Mouse (Mus musculus) cerebral cortex, adult 2 months (tissue): ENCODE results near the gene Gdf3.

Experiments
- WGBS: fragments of 180-500 bp; shearing (Covaris S2); methylation state at CpG from one replicate; pipeline ENCODE4 v1.1.7; 2018; 5-methylcytosine and 5-hydroxymethylcytosine counted together

Gene Gdf3

DNA sequence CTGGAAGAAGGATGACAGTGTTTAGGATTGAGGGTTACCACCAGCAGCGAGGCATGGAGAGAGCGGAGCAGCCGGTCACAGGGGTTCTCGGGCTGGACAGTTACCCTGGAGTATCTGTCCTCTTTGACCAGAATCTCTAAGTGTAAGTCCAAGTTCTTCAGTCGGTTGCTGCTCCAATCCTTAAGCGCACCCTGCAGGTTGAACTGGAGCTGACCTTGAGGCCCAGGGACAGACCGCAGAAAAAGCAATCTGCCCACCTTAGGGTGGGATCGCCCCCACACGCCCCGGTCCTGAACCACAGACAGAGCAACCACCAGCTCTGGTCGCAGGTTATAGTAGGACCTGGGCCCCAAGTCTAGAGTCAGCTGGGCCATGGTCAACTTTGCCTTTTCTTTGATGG, 3.2 kb downstream of the Gdf3 start:
- WGBS: 97% methylated on average over 11 of the region's 11 CpGs

DNA sequence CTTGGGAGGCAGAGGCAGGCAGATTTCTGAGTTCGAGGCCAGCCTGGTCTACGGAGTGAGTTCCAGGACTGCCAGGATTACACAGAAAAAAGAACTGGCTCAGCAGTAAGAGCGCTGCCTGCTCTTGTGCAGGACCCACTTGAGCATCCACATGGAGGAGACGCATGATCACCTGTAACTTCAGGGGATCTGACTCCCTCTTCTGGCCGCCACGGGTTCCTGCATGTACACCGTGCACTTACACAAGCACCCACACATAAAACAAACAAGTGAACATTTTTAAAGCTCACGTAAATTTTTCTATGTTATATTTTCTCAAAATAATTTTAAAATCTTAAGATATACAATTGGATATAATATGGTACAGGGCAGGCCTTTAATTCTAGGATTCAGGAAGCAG, 4.4 kb downstream of the Gdf3 start:
- 96% methylated on average over 8 of the region's 8 CpGs for WGBS

DNA sequence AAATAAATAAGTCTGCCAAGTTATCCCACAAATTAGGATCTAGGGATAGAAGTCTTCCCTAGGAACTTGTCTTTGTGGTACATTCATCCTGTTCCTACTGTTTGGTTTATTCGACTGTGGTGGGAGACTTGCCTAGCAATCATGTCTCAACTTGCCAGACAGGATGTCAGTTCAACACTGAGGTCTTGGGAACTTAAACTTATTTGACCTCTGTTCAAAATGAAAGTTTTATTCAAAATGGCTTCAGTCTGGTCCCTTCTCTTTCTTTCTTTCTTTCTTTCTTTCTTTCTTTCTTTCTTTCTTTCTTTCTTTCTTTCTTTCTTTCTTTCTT, 6.9 kb downstream of the Gdf3 start:
- 40% methylated on average over 1 of the region's 1 CpGs for WGBS

DNA sequence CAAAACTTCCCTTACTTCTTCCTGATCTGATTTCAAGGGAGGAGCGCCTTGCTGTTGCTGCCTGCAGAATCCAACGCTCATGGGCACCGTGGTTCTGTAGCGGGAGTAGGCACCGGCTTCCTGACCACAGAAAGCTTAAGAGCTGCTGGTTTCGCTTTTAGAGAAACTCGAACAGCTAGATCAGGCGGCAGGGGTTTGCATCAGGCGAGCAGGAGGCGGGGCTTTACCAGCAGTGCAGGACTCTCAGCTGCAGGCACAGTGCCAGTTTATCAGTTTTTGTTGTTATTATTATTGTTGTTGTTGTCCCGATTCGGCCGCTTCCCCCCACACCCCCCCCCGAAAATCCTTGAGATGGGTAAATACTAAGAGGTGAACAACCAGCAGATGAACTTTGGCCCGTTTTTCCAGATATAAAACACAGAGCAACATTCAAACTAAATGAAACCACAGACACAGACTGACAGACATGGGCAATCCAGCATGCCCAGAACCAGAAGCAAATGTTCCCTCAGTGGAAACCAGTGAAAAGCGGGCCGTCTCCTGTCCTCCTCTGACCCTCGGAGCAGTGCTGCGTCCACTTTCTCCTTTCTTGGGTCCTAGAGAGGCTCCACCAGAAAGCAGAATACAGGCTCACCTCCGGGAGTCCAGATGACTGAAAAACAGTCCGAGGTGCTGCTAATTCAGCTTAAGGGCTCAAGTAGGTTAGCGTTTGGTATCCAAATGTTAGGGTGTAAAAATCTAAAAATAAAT, 7.5 kb downstream of the Gdf3 start, which contains the start of gene Apobec1:
Apobec1 (minus strand) TSS at position 203 of the 750 bp plus-strand sequence.
- WGBS: 5% methylated on average over 22 of the region's 22 CpGs

DNA sequence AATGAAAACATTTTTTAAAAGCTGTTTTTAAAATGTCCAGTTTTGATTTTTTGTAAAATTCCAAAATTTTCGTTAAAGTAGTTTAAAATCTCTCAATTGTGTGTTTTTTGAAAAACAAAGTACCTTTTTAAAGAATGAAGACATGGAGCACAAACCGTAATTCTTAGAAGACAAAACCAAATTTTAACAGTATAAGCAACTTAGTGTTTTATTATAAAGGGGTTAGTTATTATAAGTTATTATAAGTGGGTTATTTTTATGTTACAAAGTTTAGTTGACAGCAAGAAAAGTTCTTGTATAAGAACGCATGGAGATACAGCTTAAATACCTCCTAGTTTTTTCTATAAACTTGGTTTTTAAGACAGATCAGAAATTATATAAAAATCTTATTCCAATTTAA, 8.3 kb downstream of the Gdf3 start:
- WGBS: 81% methylated on average over 3 of the region's 3 CpGs

DNA sequence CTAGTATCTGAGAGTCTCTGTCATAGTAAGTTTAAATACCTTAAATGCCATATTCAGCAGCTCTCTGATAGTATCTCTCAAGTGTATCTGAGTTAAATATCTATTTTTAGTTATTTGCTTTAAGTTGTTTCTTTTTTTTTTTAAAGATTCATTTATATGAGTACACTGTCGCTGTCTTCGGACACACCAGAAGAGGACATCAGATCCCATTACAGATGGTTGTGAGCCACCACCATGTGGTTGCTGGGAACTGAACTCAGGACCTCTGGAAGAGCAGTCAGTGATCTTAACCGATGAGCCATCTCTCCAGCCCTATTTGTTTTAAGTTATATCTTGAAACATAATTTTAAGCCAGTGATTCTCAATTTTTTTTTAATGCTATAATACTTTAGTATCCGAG, 8.9 kb downstream of the Gdf3 start:
- WGBS: 88% methylated on average over 4 of the region's 4 CpGs

DNA sequence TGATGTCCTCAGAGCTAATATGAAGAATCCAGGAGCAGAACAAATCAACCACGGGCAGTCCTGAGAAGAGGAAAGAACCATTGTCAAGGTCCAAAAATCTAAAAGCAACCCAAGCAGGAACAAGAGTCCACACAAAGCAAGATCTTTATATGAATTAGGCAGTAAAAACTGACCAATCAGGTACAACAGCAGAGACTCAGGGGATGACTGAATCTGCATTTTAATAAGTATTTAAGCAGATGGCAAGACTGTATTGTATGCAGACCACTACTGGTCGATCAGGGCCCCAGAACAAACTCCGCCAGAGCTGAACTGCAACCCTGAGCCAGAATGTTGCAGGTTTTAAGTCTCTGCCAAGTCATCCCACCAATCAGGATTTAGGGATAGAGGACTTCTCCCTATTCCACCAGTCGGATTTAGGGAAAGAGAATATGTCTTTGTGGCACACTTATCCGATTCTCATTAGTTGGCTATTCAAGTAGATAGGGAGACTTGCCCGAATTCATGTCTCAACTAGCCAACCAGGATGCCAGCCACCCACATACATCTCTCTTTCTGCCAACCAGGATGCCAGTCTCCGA, 9.7 kb downstream of the Gdf3 start:
- WGBS: 73% methylated on average over 7 of the region's 7 CpGs

DNA sequence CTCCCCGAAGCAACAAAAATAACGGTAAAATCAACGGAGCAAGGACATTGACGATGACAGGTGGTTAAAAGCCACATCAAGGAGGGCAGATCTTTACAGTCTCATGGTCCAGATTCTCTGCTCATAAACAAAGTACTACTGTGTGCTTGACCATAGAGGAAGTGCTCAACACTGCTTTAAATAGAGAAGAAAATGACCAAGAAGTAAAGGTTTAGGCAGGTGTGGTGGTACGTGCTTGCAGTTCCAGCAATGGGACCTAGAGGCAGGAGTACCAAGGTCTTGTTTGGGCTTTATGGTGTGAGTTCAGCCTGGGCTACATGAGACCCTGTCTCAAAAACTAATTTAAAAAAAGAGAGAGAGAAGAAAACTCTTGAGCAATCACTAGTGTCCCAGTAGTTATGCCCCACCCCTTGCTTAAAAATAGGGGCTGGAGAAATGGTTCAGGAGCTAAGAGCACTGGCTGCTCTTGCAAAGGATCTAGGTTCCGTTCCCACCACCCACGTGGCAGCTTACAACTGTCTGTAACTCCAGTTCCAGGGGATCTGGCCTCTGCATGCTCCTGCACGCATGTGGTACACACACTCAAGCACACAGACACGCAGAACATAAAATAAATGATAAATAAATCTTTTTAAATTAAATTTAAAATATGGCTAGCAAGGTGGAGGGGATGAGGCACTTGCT, 10.7 kb downstream of the Gdf3 start:
- 89% methylated on average over 9 of the region's 9 CpGs for WGBS

DNA sequence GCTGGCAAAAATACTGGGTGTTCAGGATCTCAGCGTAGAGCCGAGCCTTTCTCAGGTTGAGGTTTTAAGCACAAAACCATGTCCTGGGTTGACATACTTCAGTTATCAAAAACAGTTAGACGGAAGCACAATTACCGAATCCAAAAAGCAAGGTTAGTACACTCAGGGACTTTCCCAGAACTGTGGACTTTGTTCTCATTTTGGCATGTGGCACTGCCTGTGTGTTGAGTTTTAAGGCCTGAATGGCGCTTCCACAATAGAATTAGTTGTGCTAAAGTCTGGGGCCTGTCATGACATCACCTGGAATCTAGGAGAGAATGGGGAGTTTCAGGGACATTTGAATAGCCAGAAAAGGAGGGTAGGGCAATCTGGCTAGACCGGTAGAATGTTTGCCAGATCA, 11.5 kb downstream of the Gdf3 start:
- 70% methylated on average over 6 of the region's 6 CpGs for WGBS

DNA sequence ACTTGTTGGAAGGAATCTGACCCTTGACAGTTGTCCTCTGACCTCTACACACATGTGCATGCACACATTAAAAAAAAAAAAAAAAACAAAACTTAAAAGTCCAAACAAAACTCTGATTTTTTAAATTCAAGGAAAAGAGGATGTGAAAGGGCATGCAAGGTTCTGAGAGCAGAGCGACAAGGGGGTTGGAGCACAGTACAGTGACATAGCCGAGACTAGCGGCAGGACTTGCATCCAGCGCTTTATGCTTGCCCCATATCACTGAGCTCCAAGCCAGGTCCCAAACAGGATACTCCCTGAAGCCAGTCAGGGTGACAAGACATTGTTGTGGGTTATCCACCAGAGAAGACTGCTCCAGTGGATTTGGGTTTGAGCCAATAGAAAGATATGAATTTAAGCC, 11.9 kb downstream of the Gdf3 start:
- 91% methylated on average over 4 of the region's 4 CpGs for WGBS

DNA sequence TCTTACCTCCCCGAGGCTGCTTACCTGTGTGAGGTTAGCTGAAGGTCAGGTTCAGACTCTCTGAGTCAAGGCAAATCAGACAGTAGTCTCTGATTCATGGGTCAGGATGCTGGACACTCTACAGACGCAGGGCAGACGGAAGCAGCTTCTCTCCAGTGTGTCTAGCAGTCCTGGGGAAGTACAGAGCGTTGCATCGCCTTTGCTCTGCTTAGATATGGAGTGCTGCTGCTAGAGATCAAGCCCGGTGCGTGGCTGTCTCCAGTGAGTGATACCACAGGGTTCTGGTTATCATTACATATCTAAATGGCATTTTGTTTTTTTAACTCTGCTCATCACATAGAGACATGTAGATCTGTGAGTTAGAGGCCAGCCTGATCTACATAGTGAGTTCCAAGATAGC, 13.3 kb downstream of the Gdf3 start:
- 89% methylated on average over 7 of the region's 7 CpGs for whole genome bisulfite sequencing

DNA sequence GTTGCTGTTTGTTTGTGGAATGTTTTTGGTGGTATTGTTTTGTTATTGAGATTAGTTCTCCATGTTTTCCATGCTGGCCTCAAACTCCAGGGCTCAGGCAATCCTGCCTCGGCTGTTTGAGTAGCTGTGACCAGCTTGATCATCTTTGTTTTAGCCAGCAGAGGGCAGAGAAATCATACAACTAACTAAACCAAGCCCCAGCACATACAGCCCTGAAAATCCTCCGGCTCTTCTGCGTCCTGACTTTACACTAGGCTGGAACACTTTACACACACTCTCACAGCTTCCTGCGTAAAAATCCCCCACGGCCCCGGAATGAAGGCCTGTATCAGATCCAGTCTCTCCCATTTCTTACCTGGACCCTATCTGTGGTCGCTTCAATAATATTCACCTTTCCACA, 14.2 kb downstream of the Gdf3 start:
- WGBS: 21% methylated on average over 7 of the region's 7 CpGs

DNA sequence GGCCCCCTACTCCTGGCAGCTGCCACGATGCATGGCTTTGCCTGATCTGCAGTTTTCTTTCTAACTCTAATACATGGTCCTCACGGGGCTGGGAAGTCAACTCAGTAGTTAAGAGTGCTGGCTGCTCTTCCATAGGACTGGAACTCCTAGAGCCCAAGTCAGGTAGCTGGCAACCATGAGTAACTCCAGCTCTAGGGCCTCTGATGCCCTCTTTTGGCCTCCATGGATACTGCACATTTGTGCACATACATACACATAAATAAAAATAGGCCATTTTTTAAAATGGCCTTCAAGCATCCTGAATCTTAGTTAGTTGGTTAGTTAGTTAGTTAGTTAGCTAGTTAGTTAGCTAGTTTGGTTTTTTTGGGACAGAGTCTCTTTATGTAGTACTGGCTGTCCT, 17.0 kb downstream of the Gdf3 start:
- 97% methylated on average over 2 of the region's 2 CpGs for WGBS

DNA sequence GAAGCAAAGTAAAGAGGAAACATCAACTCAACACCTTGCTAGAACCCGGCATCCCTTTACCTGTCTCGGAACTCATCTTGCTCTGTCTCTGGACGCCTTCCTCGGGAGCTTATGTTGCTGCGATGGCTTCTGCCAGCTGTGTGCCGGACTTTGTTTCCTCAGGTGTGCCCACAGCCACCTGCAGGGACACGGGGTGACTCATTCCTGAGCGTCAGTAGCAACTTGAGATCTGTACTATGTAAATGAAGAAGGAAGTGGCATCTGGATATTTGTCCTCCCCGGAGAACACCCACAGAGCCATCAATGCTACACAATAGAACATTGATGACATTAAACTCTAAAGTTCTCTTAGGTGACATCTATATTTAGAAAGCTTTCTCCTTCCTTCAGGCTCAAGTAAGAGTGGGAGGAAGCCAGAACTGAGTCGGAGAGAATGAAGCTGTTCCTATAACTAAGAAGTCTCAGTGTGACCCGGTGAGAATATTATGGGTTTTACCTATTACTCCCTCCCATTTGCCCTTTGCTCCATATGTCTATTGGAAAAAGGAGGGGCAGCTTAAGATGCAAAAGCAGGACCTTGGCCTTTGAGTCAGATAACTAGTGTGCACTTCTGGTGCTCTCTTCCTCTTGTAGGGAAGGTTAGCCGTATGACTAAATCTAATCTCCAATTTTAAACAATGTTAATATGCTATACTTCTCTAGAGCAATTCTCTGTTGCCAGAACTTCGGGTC, 18.7 kb downstream of the Gdf3 start:
- 83% methylated on average over 13 of the region's 13 CpGs for WGBS

DNA sequence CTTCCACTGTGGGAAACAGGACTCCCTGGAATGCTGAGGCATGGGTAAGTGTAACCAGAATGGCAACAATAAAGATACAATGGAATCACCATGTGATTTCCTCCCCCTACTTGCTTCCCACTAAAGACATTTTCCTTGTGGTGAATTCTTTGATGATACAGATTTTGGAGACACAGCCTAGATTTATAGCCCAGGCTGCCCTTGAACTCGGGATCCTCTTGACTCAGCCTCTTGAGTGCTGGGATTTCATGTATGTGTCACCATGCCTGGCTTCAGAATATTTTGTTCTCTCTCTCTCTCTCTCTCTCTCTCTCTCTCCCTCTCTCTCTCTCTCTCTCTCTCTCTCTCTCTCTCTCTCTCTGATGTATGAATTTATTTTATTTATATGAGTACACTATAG, 30.8 kb downstream of the Gdf3 start:
- 100% methylated on average over 1 of the region's 1 CpGs for WGBS

DNA sequence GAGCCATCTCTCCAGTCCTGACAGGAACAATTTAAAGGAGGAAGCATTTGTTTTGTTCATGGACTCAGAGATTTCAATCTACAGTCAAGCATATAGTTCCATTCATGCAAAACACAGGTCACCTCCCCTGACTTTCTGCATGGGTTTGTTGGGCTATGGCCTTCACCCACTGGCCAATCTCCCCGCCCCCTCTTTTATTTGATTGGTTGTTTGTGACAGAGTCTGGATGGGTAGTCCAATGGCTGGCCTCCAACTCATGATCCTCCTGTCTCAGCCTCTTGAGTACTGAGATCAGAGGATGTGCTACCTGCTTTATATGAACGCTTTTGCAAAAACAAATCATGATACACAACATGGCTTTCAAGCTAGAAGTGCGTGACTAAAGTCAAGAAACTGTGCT, 32.9 kb downstream of the Gdf3 start:
- WGBS: 97% methylated on average over 3 of the region's 3 CpGs

DNA sequence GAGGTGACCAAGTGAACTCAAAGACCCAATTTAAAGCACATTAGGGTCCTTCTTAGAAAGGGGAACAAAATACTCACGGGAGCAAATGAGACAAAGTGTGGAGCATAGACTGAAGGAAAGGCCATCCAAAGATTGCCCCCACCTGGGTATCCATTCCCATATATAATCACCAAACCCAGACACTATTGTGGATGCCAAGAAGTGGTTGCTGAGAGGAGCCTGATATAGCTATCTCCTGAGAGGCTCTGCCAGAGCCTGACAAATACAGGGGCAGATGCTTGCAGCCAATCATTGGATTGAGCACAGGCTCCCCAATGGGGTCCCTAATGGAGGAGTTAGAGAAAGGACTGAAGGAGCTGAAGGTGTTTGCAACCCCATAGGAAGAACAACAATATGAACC, 34.9 kb downstream of the Gdf3 start:
- WGBS: 97% methylated on average over 1 of the region's 1 CpGs

DNA sequence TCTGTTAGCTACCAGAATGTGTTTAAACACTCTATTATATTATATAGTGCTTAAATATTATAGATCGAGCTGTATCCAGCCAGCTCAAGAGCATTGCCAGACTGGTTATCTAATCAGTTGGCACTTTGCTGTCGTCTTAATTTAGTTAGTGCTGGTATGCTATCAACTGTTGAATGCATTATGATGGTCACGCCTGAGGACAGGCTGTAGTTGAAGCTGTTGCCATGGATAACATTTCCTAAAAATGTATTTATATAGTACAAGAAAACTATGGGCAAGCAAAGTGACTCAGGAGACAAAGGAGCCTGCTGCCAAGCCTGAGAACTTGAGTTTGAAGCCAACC, 38.3 kb downstream of the Gdf3 start:
- 54% methylated on average over 3 of the region's 3 CpGs for WGBS

DNA sequence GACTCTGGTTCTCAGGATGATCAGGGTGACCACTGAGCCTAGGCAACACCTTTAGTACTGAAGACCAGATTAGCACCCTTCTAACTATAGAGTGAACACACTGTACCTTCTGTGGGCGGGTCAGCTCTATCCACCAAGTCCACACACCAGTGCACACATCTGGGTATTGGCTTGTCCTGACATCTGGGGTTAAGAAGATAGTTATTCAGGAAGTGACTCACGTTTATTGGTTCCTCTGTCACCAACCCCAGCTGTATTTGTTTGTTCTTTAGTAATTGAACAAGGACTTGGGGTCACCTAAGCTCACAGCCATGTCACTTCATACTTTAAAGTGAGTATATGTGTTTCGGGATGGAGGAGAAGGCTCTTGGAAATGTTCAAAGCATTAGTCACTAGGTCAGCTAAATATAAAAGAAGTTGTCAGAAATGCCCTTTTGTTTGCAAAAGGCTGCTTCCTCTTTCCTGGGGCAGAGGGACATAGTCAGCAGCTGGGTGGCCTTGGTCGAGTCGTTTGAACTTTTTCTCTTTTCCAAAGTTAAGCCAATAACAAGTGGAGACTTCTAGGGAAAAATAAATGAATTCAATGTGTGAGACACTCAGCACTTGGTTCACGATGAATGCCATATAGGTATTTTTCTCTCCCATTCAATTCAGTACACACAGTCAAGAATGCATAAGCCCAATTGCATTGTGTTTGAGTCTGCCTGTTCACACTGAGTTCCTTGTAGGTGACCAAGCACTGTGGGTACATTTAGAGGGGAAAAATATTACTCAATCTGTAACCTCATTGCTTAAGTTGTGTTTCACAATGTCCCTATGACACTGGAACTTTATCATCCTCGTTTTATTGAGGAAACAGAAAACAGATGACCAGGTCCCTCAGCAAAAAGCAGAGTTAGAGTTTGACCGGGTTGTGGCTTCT, 38.9 kb downstream of the Gdf3 start:
- WGBS: 66% methylated on average over 8 of the region's 8 CpGs

DNA sequence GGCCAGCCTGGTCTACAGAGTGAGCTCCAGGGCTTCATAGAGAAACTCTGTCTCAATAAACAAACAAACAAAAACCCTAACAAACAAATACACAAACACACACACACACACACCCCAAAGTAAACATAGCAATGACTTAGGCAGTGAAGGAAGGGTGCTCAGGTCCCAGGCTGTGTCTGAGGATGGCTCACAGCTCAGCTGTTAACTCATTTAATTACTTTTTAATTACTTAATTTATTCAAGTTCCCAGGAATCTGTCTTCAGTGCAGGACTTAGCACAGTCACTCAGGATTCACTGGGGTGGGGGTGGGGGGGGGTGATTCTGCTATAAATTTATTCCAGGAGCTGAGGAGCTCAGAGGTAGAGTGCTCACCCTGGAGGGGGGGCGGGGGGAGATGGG, 40.1 kb downstream of the Gdf3 start:
- WGBS: 67% methylated on average over 1 of the region's 1 CpGs

DNA sequence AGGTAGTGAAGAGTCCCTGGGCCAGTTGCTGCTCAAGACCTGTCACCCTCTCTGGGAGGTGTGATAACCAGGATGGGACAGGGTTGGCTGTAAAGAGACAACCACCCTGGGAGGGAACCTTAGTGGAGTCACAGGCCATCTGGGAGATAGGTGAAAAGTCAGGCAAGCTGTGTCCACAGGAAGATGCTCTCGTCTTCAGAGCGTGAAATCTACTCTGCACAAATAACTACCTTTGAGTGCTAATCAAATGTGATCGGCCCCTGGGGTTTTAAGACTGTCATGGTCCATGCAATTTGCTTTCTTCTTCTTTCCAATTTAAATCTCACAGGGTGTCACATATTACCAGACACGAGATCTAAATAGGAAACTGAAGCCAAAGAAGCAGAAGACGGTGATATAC, 40.8 kb downstream of the Gdf3 start:
- WGBS: 70% methylated on average over 5 of the region's 5 CpGs
